Mouse (Mus musculus) testis, adult 2 months (tissue): Measurements from ENCODE around the gene Atp8a2.

Experiments
- CTCF ChIP-seq: fragments of 200-500 bp; IDR thresholded peaks from 2 replicates; pipeline ENCODE4 v1.5.1; 2012; ENCODE audit warnings: low read depth, mild to moderate bottlenecking, inconsistent platforms, low read length, moderate library complexity; ENCODE audit not compliant: control insufficient read depth, insufficient read depth, insufficient replicate concordance
- POLR2A ChIP-seq: fragments of 200-500 bp; IDR thresholded peaks from 2 replicates; pipeline ENCODE4 v1.6.1; 2012; ENCODE audit warnings: low read depth, mild to moderate bottlenecking, inconsistent platforms, low read length, moderate library complexity; ENCODE audit not compliant: control insufficient read depth

GRCm38 (mm10) chr14:59675330-59675729 lies 521.6 kb downstream of the Atp8a2 start:
- TF ChIP-seq POLR2A (no peak), CTCF (no peak)
